Mouse (Mus musculus) ZHBTc4 (cell line): ENCODE results near the gene Gtf2h5.
A peak's percentile ranks its signal among the peaks of the same experiment; 100 is the strongest.

ENCODE experiments used
- DNase-seq: peaks from one replicate; pipeline ENCODE4 v3.0.0-alpha.2; 2011; ENCODE audit warnings: low read depth, low spot score

Gene Gtf2h5

DNA sequence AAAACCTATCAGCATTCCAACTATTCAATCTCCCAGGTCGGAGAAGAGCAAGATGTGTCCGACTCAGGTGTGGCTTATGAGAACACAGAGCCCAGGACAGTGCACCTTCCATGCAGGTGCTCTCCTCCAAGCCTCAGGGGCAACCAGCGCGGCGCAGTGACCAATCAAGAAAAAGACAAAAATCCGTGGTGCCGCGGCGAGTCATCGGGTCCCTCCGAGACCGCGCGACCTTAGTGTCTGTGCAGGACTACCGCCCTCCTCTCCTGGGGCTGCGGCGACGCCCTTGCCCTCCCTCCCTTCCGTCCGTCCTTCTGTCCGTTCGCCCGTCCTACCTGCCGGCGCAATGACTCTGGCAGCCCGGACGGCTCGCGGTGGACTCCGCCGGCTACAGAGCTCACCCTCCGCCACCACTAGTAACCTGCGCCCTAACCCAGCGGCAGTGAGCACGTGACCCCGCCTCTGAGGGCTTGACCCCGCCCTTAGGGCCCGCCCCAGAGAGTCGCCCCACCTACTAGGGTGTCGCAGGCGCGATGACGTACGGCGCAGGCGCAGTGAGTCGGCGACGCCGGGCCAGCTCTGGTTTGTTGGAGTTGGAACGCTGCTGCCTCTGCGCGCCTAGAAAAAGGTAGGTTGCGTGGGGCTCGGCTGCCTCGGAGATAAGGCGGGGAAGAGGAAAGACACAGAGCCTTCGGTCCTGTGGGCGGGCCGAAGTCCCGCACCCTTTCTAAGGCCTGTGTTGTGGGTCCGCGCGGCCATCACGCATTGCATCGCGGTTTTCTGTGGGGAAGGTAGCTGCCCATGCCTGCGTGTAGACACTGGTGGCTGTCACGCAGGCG lies at the start of gene Gtf2h5, which contains the start of gene Serac1:
Gtf2h5 (plus strand) TSS at position 500 of the 836 bp plus-strand sequence.
Serac1 (minus strand) TSS at position 455 of the 836 bp plus-strand sequence.
- peak; percentile 99 for DNase-seq

DNA sequence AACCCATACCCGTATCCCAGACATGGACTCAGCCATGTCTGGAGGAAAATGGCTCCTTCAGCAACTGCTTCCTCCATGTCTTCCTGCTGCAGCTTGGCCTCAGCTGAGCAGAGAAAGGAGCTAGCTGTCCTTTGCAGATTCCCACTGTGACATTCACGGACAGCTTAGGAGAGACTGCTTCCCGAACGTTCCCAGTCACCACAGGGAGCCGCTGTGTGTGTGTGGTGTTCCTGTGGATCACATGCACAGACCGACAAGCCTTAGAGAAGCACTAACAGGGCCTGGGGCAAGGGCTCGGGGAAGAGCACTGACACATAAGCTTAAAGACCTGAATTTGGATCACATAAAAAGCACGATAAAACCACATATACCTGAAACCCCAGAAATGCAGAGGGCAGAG lies 43.9 kb upstream of the Gtf2h5 start:
- DNase-seq, result peak; percentile 67

DNA sequence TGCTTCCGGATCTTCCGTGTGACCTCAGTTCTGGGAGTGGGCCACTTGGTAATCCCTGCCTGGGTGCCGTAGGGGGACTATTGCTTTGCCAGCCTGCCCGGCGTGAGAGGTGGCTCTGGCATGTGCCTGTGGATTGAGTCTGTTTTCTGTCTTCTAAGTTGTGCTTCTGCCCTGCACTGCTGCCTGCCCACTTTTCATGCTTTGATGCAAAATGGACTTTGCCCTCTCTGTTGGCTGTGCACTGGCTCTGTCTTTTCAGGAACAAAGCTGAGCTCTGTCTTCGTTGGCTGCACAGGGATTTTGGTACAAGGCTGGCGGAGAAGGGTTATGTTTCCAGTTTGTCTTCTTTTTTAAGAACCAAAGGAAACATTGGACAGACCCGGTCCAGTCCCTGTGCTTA lies 43.1 kb upstream of the Gtf2h5 start:
- DNase-seq, result no peak

DNA sequence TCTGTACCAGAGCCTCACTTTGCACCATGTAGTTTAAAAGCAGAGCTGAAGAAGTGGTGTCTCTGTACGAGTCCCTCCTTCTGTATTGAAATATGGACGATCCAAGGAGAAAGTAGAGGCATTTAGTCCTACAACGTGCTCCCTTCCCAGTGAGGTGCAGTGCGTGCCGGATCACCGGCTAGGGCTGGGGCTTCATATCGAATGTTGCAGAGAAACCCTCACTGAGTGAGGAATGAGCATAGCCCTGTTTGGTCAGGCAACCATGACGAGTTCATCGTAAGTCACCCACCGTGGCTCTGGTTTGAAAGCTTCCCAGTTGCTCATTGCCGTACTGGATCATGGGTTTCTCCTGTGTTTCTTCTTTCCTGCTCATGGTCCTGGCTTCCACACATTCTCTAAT lies 42.7 kb upstream of the Gtf2h5 start:
- no peak for DNase-seq

DNA sequence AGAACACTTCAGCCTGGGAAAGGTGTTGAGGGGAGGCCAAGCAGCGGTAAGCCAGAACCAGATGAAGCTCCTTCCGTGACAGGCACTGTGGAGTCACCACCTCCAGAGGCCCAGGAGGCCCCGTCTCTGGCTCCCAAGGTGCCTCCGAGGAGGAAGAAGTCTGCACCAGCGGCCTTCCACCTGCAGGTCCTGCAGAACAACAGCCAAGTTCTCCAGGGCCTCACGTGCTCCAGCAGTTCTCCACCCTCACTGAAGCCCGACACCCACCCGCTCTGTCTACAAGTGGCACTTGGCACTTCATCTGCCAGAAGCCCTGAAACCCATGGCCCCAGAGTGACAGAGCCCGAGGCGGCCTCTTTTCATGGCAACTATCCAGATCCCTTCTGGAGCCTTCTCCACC lies 42.1 kb upstream of the Gtf2h5 start:
- DNase-seq, result no peak

DNA sequence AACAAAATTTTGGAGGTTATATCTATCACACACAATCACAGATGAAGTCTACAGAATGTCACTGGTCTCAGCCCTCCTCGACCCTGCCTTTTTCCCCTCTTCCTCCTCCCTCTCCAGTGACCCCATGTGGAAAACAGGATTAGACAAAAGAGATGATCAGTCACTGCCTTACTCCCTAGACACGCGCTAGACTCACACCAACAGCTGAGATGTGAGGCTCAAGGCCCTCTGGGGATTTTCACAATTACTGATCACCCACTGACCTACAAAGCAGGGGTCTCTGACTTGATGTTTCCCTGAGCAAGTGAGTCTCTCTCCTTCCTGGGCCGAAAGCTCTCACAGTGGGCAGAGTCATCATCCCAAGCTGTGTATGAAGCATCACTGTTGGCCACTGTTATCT lies 26.8 kb upstream of the Gtf2h5 start:
- no peak for DNase-seq

DNA sequence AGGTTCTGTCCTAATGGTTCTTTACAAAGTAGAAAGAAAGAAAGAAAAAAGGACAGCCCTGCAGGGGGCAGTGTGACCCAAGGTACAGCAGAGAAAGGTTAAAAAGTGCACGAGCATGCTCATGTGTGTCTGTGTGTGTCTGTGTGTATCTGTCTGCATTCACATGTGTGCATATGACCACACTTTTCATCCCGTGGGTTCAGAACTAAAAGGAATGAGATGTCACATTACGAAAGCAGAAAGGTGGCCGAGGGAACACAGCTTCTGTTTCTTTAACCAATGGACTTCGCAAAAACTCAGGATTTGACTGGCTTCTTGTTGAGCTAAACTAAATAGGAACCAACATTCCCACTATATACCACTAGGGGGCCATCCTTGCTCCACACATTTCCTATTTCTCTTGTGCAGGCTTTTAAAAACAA lies 24.6 kb upstream of the Gtf2h5 start:
- DNase-seq, result peak; percentile 82

DNA sequence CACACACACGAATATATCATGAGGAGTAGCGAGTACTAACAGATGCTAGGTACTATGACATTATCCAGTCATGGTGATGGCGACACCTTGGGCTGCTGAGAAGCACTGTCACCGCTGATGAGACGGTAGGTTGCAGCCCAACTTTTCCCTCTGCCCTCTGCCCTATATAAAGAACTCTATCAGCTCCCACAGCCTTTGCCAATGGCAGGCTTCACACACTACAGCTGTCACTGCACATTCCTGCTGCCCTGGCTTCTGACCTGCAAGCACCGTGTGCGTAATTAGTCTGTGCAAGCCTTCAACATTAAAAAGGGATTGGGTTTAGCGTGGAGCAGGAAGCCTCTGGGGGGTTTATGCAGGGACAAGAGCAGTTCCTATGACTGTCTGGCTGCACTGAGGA lies 16.8 kb upstream of the Gtf2h5 start:
- no peak for DNase-seq

DNA sequence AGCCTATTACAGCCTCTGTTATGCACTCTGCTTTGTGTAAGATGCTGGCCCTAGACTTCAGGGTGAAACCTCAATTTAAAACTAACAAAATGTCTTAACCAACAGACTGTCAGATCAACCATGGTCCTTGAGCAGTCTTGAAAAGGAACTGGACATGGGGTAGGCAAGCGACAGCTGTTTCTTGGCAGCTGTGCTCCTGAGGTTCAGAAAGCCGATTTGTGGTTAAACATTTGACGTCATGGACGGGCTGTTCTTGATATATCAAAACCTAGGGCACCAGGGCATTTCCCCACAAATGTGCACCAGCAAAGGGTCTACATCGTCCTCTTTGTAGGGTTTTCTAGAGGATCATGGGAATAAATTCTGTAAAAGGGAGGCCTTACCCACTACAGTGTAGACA lies 16.1 kb upstream of the Gtf2h5 start:
- no peak for DNase-seq

DNA sequence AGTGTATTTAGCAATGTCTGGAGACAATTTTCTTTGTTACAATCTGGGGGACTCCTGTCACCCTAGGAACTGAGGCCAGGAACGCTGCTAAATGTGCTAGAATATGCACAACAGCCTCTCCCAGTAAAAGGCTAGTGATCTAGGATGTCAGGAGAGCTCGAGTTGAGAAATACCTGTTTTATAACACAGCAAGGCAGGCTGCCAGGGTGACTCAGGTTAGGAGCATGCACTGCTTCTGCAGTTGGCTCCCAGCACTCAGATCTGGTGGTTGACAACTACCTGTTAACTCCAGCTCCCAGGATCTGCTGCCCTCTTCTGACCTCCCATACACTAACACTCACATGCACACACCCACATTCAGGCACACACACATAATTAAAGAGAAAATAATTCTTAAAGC lies 13.6 kb upstream of the Gtf2h5 start:
- no peak for DNase-seq

DNA sequence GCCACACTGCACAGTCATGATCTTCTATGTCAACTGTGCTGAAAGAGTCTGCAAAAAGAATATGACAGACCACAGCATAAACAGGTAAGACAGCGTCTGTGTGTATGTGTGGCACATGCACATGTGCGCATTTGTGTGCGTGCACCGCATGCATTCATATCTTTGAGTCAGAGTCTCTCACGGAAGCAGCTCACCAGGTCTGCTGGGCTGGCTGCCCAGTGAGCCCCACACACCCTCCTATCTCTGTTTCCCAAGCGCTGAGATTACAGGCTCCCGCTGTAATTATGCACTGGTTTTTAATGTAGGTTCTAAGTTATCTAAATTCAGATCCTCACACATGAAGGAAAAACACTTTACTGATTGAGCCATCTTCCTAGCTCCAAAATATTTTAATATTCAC lies 12.0 kb upstream of the Gtf2h5 start:
- no peak for DNase-seq

DNA sequence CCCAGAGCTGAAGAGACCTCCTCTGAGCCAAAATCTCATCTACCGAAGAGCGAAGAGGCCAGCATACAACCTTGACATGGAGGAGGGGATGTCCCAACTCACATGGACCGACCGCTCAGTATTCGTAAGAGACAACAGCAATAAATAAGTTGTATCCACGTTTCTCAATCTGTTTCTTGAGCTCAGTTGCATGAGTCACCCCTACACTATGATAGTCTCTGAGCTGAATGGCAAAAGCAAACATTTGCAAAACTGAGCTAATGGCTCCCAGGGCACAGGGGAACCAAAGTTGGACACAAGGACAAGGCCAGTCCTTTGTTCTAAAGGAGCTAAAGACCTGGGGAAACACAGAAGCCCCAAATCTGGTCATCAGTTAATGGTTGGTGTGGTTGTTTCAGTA lies 9.7 kb upstream of the Gtf2h5 start:
- DNase-seq, result no peak

DNA sequence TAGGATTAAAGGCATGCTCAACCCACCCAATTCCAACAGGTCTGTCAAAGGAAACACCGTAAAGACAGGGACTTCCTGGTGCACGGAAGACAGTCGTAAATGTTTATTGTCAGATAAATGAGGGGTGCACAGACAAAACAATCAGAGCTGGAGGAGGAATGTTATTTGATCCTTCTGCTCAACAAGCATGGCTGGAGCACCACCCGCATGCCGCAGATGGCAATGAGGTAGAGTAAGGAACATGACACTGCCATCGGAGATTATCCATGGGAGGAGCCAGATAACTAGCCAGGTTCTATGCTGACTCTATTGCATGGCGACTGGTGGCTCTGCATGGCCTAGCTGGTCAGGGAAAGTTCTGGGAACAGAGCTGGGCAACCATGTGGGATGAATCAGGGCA lies 6.2 kb upstream of the Gtf2h5 start:
- peak; percentile 44 for DNase-seq

DNA sequence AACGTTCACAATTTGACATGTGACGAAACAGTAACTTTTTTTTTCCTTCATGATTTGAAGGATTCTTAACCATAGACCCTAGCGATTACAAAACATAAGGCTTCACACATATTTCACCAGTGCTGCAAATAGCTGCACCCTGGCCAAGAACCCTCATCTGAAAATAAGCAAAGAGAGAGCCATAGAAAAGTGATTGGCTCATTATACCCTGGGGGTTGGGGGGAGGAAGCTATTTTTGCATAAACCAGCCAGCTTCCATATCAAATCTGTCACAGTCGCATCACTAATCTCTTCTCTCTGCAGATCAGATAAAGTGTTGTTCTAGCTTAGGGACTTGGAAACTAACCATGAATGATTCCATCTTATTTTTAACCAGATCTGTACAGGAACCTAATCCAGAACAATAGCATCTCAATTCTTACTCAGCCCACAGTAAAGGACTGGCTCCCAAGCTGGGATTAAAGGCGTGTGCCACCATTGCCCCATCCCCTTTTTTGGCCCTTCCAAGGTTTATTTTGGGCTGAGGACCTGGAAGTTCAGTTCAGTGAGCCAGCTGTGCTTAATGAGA lies 3.8 kb downstream of the Gtf2h5 start:
- no peak for DNase-seq

DNA sequence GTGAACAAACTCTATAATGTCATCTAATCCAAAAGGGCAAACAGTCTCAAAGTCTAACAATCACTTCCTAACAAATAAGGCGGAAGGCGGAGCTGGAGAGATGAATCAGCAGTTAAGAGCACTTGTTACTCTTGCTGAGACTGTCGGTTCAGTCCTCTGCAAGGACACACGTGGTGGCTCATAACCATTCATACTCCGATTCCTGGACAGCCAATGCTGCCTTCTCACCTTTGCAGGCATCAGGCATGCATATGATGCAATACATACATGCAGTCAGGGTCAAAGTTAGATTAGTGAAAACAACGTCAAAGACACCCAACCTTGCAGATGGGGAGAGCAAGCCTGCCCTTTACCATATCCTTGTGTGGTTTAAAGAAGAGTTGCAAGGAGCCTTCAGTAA lies 12.0 kb downstream of the Gtf2h5 start:
- DNase-seq, result no peak

DNA sequence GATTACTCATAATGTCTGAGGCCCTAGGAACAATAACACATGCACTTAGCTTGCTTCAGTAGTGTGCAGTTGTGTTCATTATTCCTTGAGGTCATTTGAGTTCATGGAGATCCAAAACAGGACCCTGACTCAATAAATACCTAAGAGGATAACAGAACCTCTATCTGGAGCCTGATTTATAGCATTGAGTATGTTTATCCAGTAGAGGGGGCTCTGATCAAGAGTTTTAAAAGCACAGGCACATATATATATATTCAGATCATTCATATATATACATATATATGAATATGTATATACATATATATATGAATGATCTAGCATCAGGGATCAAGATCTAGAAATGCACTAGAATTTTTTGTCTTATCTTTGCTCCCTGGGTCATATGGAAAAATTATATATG lies 16.0 kb downstream of the Gtf2h5 start:
- no peak for DNase-seq

DNA sequence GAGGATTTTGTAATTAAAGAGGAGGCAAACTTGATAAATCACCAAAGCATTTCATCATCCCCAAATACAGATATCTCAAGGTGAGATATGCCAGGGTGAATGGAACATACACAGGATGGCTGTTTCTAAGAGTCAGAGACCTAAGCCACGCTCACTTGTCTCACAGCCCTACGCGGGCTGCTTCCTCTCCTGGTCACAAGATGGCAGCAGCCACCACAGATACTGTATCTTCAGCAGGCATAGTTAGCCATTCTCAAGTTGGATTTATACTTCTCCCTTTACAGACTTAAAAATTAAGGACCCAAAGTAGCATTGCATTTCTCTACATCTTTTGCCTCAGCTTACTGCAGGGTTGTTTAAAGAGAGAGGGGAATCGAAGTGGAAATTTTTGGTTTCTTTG lies 18.3 kb downstream of the Gtf2h5 start:
- DNase-seq, result peak; percentile 70

DNA sequence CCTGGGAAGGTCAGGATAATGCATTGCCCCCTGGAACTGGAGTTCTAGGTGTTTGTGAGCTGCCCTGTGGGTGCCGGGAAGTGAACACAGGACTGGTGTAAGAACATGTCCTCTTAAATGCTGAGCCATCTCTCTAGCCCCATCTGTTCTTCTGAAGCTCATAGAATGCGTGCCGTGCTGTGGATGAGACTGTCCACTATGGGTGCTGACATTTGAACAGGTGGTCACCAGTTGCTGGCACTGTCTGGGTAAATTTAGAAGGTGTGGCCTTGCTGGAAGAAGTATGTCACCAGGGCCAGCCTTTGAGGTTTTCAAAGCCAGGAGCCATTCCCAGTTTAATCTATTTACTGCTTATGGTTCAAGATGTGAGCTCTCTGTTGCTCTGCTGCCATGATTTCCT lies 22.7 kb downstream of the Gtf2h5 start:
- no peak for DNase-seq

DNA sequence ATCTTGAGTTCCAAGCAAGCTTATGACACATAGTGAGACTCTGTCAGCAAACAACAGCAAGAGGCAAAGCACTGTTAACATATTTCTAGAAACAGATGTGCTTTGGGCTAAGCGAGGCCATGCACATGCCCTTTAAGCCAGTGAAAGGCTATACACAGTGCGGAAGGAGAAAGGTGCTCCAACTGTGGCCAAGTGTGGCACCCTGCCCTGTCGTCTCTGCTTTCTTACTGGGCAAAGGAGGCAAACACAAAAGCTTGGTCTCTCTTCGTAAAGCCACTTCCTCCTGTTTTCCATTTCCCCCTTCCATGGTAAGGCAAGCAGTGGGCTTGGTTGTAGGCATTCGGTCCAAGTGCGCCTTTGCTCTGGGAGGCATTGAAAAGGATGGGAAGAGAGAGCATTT lies 24.0 kb downstream of the Gtf2h5 start:
- DNase-seq, result no peak

DNA sequence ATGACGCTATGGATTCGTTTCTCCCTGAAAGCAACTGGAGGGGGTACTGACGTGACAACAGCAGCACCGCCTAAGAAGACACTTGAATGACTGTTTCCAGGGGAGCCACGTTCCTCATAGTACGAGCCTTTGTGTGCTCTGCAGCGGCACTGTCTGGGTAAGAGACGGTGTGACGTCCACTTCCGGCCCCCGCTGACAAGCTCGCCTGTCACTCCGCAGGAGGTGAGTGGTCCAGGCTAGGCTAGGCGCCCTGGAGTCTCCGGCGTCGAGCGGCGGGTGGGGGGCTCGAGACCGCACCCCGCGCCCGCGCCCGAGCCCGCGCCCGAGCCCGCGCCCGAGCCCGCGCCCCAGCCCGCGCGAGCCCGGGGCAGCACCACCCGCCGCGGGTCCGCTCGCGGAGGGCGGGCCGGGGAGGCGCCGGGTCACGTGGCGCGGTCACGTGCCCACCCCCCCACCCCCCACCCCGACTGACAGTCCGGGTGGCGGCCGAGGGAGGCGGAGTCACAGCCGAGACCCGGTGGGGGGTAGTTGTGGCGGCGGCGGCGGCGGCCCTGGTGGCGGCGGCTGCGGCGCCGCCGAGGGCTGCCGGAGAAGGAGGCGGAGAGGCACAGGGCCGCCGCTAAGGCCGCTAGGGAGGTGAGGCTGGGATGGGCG lies 26.9 kb downstream of the Gtf2h5 start, which contains the start of gene Tulp4:
Tulp4 (plus strand) TSS at position 77 of the 654 bp plus-strand sequence.
- DNase-seq, result peak; percentile 91

DNA sequence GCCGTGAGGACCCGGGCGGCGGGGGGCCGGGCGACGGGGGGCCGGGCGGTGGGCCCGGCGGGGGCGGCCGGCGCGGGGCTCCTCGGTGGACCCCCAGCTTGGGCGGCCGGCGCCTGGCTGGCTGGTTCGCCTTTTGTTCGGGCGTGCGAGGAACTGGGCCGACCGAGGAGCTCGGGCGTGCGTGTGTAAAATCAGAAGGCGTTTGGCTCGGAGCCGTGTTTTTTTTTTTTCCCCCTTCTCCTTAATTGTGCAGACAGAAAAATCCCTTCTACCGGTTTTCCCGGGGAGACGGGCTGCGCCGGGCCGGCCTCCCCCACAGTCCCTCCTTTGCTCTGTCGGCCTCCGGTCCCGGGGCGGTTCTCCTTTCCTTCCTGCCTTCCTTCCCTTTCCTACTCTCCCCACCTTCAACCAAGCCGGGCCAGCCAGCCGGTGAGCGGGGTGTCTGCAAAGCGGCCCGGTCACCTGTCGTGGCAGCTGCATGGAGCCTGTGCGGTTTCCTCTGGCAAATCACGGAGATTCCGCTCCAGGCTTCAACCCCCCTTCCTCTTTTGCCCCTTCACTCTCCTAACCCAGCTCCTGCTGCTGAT lies 27.5 kb downstream of the Gtf2h5 start:
- DNase-seq, result peak; percentile 45

DNA sequence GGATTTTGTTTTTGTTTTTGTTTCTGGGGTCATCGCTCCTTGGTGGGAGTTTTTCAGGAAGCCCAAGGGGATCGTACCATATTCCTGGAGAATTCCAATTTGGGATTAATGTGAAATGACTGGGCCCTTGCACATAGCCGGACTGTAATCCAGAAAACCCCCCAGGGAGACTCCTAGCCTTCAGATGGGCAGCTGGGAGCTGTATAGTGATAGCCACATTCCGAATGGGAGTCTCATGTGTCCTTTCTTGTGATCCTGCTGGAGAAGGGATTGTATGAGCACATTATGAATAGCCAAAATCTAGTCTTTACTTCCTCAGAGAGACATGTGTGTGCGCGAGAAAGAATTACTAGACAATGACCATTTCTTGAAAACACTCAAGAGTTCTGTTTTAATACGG lies 28.6 kb downstream of the Gtf2h5 start:
- no peak for DNase-seq
